Mouse (Mus musculus) cerebellum, adult 2 months (tissue): Measurements from ENCODE around the gene Ppp1r1c. TPM values are rescaled to one million over a fixed set of nuclear protein-coding genes. Genes with fewer than 3 reads are reported as not detected.

Experiments used
- DNase-seq, 2 experiments: peaks; one replicate each; pipeline ENCODE4 v3.0.0; 2021
- H3K27ac ChIP-seq: fragments of 200-500 bp; 2 replicates; pipeline ENCODE4 v1.5.1; 2012; ENCODE audit warnings: low read length, control low read depth, inconsistent platforms; ENCODE audit not compliant: insufficient read depth
- H3K27me3 ChIP-seq: fragments of 200-500 bp; 2 replicates; pipeline ENCODE4 v1.6.1; 2012; ENCODE audit warnings: inconsistent platforms, mild to moderate bottlenecking, low read length, moderate library complexity; ENCODE audit not compliant: control insufficient read depth, insufficient read depth
- H3K4me1 ChIP-seq: fragments of 200-500 bp; 2 replicates; pipeline ENCODE4 v1.6.1; 2011; ENCODE audit warnings: low read length; ENCODE audit not compliant: control insufficient read depth, insufficient read depth
- H3K4me3 ChIP-seq: fragments of 200-500 bp; replicated peaks from 2 replicates; pipeline ENCODE3; 2011; ENCODE audit warnings: mild to moderate bottlenecking, low read depth, low read length, control low read depth; ENCODE audit not compliant: insufficient read depth
- CTCF ChIP-seq: fragments of 200-500 bp; IDR thresholded peaks from 2 replicates; pipeline ENCODE4 v1.5.1; 2011; ENCODE audit warnings: low read depth, mild to moderate bottlenecking, control low read depth, low read length, moderate library complexity, borderline replicate concordance; ENCODE audit not compliant: insufficient read depth
- POLR2A ChIP-seq: fragments of 200-500 bp; IDR thresholded peaks from 2 replicates; pipeline ENCODE4 v1.6.1; 2011; ENCODE audit warnings: low read length, control low read depth, borderline replicate concordance; ENCODE audit not compliant: insufficient read depth
- WGBS: fragments of 180-500 bp; shearing (Covaris S2); methylation state at CpG from one replicate; pipeline ENCODE4 v1.1.7; 2018; 5-methylcytosine and 5-hydroxymethylcytosine counted together
- polyA plus RNA-seq: library from polyadenylated mRNA; depleted of rRNA; stranded (reverse); fragments of >200 nt; gene quantifications from 2 replicates; pipeline ENCODE4 v1.2.3, GENCODE M21; 2012; rRNA removed

Gene Ppp1r1c
- polyA plus RNA-seq = 0.25 and 0.30 TPM in 2 replicates

DNA sequence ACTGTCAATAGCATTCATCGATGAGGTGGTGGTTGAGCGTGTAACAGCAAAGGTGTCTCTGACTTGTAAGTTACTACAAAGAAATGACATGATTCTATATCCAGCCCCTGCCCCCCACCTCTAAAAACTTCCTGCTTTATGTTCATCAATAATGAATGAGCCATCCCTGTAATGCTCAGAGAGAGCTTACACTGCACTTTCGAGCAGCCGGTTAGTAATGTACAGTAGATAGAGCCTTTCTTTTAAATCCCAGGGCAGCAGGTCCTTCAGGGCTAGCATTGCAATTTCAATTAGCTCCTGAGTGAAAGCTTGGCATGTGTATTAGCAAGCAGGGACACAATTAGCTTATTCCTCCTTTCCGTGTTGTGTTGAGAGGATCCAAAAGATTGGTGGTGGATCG is at the start of gene Ppp1r1c:
Ppp1r1c (plus strand) TSS at position 206 of the 400 bp plus-strand sequence.
- WGBS = 88% methylated on average over 6 of the region's 6 CpGs
- H3K27me3 ChIP-seq = no peaks in the 10 kb centered on the region
- no peak for DNase-seq
- no peak for TF ChIP-seq CTCF
- TF ChIP-seq POLR2A = no peak
- no peaks in the 10 kb centered on the region for H3K4me1 ChIP-seq
- H3K4me3 ChIP-seq = no peak within 1 kb of the TSS
- no peak within 1 kb of the TSS for H3K27ac ChIP-seq

DNA sequence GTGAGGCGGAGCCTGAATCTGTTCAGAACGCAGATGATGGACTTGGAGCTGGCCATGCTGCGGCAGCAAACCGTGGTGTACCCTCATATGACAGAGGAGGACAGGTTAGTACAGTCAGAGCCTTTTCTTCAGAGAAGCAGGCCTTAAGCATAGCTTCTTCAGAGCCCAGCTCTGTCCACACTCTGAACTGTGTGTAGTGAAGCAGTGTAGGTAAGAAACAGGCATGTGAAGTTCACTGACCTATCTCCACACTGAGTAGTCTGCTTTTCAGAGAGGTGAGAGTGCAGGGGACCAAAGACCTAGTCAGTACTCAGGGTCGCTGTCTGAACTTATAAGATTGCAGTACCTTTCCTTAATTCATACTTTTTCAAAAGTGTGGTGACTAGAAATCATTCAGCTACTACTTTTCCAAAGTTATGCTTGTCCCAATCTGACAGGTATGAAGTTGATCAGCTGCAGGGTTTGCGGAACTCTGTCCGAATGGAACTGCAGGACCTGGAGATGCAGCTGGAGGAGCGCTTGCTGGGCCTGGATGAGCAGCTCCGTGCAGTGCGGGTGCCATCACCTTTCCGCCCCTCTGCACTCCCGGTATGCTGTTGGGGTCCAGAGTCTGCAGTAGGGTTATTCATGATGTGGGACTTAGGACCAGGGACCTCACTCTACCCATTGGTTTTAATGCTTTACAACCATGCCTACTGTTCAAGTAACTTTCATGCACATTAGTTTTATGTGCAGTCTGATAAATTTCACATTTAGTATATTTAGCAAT is 47.0 kb upstream of the Ppp1r1c start:
- 70% methylated on average over 12 of the region's 12 CpGs for WGBS
- no peaks in the 10 kb centered on the region for H3K27me3 ChIP-seq
- no peak for TF ChIP-seq CTCF
- no peak for TF ChIP-seq POLR2A
- H3K4me1 ChIP-seq = no peaks in the 10 kb centered on the region
- no peak for DNase-seq
- no peak overlapping the region for H3K27ac ChIP-seq
- H3K4me3 ChIP-seq = no peak overlapping the region

DNA sequence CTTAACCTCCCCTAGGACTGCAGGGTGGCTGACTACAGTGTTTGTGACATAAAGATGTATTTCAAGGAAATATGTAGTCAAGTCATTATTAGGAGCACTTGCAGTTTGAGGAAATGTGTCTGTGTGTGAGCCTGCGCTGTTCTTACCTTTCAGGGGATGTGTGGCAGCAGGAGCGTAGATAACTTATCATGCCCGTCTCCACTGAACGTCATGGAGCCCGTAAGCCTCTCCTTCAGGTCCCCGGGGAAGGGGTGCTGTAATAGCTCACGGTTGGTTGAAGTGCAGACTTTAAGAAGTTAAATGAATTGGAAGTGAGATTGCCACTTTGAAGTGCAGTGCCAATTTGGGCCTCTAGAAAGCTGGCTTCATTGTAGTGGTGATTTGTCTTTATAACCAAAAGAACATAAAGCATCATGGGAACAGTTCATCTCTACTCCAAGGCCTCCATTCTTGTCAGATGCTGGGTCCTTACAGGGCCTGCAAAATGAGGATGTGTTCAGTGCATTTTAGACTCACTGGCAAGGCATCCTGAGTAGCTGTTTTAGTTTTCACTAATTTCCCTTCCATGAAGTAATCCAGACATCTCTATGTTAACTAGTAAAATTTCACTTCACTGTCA is 46.0 kb upstream of the Ppp1r1c start:
- TF ChIP-seq CTCF (no peak), POLR2A (no peak)
- no peaks in the 10 kb centered on the region for H3K27me3 ChIP-seq
- H3K27ac ChIP-seq = no peak overlapping the region
- DNase-seq = no peak
- 54% methylated on average over 7 of the region's 7 CpGs for WGBS
- no peaks in the 10 kb centered on the region for H3K4me1 ChIP-seq
- no peak overlapping the region for H3K4me3 ChIP-seq

DNA sequence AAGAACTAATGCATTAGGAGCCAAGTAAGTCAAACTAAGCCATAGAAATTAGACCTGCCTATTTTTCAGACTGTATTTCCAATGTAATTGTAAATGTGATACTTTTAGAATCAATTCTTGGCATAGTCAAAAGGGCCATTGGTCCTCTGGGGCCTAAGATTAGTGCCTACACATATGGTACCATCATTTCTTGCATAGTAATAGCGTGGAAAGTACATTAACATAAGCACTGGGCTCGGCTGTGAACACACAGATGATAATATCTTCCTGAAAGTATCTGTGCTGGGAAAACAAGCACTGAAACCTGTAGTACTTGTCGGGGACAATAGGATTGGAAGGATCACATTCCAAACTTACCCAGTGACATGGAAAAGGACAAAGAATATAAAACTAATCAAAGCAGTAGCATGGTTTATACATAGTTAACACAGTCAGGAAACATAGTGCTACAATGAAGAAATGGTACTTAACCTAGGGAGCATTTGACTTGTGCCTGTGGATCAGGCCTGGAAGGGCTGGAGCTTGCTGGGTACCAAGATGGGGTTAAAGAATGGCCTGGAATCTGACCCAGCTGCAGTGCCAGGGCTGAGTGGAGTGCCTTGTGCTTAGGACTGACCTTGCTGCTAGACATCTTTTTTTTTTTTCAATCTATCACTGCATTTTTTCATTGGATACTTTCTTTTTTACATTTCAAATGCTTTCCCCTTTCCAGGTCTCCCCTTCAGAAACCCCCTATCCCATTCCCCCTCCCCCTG is 42.9 kb upstream of the Ppp1r1c start:
- TF ChIP-seq CTCF (no peak), POLR2A (no peak)
- Histone ChIP-seq H3K4me1 (no peaks in the 10 kb centered on the region; the same call in 1 of the 2 replicates), H3K27me3 (no peaks in the 10 kb centered on the region), H3K4me3 (no peak overlapping the region), H3K27ac (no peak overlapping the region)
- DNase-seq = no peak
- WGBS = 57% methylated on average over 3 of the region's 3 CpGs

DNA sequence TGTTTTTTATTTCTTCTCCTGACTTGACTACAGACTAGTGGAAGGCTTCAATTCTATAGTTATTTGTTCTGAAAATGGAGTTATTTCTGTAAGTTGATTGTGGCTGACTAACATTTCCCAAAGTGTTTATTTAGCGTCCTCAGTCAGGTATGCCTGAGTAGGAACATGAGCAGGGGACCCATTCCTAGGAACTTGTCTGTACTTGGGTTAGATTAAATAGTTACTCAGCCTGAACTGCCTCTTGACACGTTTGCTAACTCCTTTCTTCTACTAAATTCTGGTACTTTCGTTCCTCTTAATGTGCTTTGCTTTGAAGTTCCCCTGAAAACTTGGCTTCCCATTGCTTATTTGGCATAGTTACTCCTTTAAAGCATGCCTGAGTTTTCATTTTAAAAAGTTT is 42.1 kb upstream of the Ppp1r1c start:
- TF ChIP-seq CTCF (no peak), POLR2A (no peak)
- 54% methylated on average over 3 of the region's 3 CpGs for WGBS
- no peaks in the 10 kb centered on the region; the same call in 1 of the 2 replicates for H3K4me1 ChIP-seq
- no peak overlapping the region for H3K4me3 ChIP-seq
- H3K27me3 ChIP-seq = no peaks in the 10 kb centered on the region
- DNase-seq = no peak
- H3K27ac ChIP-seq = no peak overlapping the region

DNA sequence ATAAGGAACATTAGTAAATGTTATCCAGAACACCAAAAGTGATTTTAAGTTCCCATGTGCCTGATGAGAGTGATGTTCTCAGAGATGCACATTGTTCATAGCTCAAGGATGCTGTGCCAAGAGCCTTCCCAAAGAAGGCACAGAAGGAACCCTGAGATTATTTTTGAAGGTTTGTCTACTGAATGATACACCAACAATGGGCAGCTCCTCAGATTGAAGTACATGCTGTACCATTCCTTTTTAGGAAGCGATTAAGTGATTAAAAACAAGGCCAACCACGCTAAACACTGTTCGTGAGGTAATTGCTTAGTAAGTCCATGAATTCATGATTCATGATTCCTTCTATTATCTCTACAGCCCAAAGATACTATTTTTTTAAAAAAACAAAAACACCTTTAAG is 32.3 kb upstream of the Ppp1r1c start:
- Histone ChIP-seq H3K27me3 (no peaks in the 10 kb centered on the region), H3K4me1 (no peaks in the 10 kb centered on the region), H3K27ac (no peak overlapping the region), H3K4me3 (no peak overlapping the region)
- DNase-seq = no peak
- WGBS = 92% methylated on average over 3 of the region's 3 CpGs
- no peak for TF ChIP-seq POLR2A
- no peak for TF ChIP-seq CTCF

DNA sequence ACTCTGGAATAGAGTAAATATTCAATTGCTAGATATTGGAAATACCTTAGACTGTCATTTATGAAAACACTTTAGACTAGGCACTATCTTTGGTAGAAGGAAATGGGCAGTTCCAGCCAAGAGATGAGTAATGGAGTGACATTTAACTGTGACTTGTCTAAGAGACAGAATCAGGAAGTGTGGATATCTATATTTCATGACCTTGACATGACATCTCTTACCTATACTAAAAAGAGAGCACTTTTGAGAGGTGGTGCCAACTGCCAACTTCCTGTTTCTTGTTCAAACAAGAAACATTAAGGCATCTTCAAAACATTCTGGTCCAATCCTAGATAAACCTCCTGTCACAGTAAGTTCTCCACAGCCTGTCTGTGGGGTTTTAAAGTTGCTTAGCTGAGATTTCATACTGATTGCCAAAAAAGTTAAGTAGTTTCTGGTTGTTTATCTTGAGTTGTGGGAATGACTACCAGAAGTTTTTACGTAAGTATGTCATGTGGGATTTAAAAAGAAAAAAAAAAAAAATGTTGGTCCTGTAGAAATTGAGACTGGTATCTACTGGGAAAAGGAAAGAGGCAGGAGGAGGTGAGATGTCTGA is 29.8 kb upstream of the Ppp1r1c start:
- no peaks in the 10 kb centered on the region for H3K27me3 ChIP-seq
- no peaks in the 10 kb centered on the region for H3K4me1 ChIP-seq
- WGBS = 96% methylated on average over 1 of the region's 1 CpGs
- H3K27ac ChIP-seq = no peak overlapping the region
- TF ChIP-seq POLR2A = no peak
- TF ChIP-seq CTCF = no peak
- no peak for DNase-seq
- H3K4me3 ChIP-seq = no peak overlapping the region
